Mouse (Mus musculus) E14TG2a.4 (cell line): Measurements from ENCODE around the gene Nkx3-2.

Source experiments
- H3K27me3 ChIP-seq: 2 replicates; pipeline ENCODE4 v1.6.1; 2014; ENCODE audit warnings: low read length, control low read depth; ENCODE audit not compliant: insufficient read depth
- H3K36me3 ChIP-seq: 2 replicates; pipeline ENCODE4 v1.6.1; 2014; ENCODE audit warnings: low read length, control low read depth; ENCODE audit not compliant: insufficient read depth
- H3K4me1 ChIP-seq: replicated peaks from 2 replicates; pipeline ENCODE4 v1.6.1; 2014; ENCODE audit warnings: low read depth, low read length, control low read depth
- H3K4me3 ChIP-seq: replicated peaks from 2 replicates; pipeline ENCODE4 v1.5.1; 2014; ENCODE audit warnings: mild to moderate bottlenecking, low read length
- H3K9me3 ChIP-seq: 2 replicates; pipeline ENCODE4 v1.6.1; 2014; ENCODE audit warnings: low read length, control low read depth
- CTCF ChIP-seq: conservative IDR thresholded peaks from 2 replicates; pipeline ENCODE4 v1.5.1; 2014; ENCODE audit warnings: low read length
- NANOG ChIP-seq: IDR thresholded peaks from 2 replicates; pipeline ENCODE4 v1.6.1; 2014; ENCODE audit warnings: borderline replicate concordance, low read length, mixed read lengths
- POU5F1 ChIP-seq: IDR thresholded peaks from 2 replicates; pipeline ENCODE4 v1.6.1; 2014; ENCODE audit warnings: low read length, borderline replicate concordance

Gene Nkx3-2

DNA sequence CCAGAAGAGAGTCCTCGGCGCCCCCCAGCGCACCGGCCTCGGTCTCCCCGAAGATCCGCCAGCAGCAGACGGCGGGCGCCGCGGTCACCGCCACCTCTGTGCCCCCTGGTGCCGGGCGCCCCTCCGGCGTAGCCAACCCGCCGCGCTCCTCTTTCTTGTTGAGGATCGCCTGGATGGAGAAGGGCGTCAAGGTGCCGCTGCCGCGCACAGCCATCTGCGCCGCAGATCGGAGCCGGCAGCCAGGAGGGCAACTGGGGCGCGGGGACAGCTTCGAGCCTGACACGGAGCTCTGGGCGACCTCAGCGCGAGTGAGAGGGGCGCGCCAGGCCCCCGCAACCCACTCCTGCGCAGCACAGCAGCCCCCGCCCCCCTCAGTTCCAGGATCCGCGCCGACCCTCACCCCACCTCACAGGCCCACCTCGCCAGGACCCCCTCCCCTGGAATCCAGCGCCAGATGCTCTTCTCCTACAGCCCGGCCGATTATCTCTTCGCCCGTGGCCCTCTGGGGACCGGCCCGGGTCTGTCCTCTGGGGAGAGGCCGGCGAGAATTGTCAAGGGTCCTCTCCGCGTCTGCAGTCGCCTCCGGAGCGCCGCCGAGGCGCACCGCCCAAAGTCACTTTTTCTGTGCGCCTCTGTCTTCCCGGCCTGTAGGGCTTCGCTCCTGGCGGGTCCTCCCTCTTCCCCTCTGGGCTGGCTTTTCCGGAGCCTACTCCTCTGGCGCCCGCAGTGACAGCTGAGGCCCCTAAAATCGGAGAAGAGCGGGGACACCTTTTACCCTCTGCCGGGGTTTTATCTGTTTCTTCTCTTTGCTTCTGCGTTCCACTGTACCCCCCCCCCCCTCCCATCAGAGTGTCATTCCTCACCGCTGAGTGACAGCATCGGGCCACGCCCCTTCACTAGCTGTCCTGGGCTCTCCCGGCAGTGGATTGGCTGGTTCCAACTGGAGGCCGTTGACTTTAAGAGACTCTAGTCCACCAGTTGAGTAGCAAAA, at the start of gene Nkx3-2:
Gene Nkx3-2, minus strand, starts transcription at position 771 of the 991 bp plus-strand sequence.
- Histone ChIP-seq H3K27me3 (peaks cover 91% of the 10 kb centered on the region), H3K4me1 (peaks cover 59% of the 10 kb centered on the region), H3K9me3 (no peaks in the 10 kb centered on the region), H3K4me3 (peak within 1 kb of the TSS; percentile 79), H3K36me3 (no peaks in the 10 kb centered on the region)
- TF ChIP-seq CTCF (no peak), POU5F1 (no peak), NANOG (no peak)

DNA sequence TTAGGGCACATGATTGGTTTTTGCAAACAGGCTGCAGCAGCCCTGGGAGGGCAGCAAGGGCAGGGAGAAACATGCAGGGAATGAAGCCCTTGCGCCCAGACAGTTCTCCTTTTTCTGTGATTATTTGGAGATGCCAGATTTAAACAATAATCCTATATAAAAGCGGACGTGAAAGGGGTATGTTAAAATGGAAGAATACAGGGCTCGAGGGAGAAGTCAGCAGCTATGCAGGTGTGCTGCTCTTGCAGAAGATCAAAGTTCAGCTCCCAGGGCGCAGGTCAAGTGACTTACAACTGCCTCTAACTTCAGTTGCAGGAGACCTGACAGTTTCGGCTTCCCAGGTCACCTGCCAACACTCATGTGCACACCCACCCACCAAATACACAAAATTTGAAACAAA, 48.2 kb upstream of the Nkx3-2 start:
- TF ChIP-seq CTCF (no peak), POU5F1 (no peak), NANOG (no peak)
- H3K4me3 ChIP-seq, result no peak overlapping the region
- peaks cover 87% of the 10 kb centered on the region for H3K36me3 ChIP-seq
- no peaks in the 10 kb centered on the region for H3K4me1 ChIP-seq
- no peaks in the 10 kb centered on the region for H3K9me3 ChIP-seq
- no peaks in the 10 kb centered on the region for H3K27me3 ChIP-seq

DNA sequence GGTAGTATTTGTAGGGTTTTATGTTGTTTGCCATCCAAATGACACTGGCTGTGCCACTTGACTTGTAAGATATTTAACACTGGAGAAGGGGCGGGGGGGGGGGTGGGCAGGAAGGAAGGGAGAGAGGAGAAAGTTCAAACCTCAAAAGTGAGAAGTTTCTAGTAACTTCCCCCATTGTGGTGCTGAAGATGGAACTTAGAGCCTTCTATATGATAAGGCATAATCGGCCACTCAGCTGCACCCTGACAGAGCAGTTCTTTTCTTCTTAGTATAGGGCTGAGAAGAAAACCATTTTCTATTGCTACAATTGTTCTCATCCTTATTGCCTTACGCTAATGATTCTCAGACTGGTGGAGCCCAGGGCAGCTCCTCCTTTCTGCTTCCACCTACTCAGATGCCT, 47.0 kb upstream of the Nkx3-2 start:
- H3K4me3 ChIP-seq, result no peak overlapping the region
- no peak for TF ChIP-seq CTCF
- no peak for TF ChIP-seq NANOG
- no peak for TF ChIP-seq POU5F1
- no peaks in the 10 kb centered on the region for H3K27me3 ChIP-seq
- H3K9me3 ChIP-seq, result no peaks in the 10 kb centered on the region
- H3K36me3 ChIP-seq, result peaks cover 87% of the 10 kb centered on the region
- H3K4me1 ChIP-seq, result no peaks in the 10 kb centered on the region

DNA sequence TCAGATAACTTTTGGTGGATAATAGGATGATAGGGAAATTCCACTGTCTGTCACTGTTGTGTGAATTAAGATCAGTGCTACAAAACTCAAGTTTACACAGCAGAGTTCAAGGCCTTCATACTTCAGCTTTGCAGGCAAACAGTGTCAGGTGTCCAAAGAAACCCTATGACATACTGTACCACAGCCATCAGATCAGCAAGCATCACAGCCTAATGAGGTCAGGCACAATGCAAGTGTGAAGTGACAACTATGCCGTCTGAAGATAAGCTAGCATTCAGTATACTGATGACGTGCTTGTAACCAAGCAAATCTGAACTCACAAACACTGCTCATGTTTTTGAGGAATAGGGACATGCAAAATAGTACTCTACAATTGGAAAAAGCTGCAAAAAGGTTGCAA, 43.1 kb upstream of the Nkx3-2 start:
- no peak overlapping the region for H3K4me3 ChIP-seq
- H3K4me1 ChIP-seq, result no peaks in the 10 kb centered on the region

DNA sequence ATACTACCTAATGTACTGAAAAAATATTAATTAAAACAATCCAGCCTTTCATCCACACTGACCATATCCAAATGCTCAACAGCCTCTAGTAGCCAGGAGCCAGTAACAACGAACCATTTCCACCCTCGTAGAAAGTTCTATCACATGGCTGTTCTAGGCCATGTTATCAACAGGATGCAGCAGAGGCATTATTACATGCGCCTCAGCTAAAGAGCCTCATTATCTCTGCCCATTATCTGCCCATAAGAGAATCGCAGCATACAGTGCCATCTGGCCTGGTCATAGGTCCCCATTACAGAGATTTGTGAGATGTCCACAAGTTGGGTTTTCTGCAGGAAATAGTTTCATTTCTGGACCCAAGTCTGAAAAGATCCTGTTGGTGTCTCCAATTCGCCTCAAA, 41.9 kb upstream of the Nkx3-2 start:
- TF ChIP-seq CTCF (no peak), POU5F1 (no peak), NANOG (no peak)
- H3K9me3 ChIP-seq, result no peaks in the 10 kb centered on the region
- no peaks in the 10 kb centered on the region for H3K4me1 ChIP-seq
- H3K36me3 ChIP-seq, result peaks cover 75% of the 10 kb centered on the region
- no peak overlapping the region for H3K4me3 ChIP-seq
- H3K27me3 ChIP-seq, result no peaks in the 10 kb centered on the region

More for the DNA sequence above, 43.1 kb upstream of the Nkx3-2 start:
- no peaks in the 10 kb centered on the region for H3K9me3 ChIP-seq
- peaks cover 79% of the 10 kb centered on the region for H3K36me3 ChIP-seq
- H3K27me3 ChIP-seq, result no peaks in the 10 kb centered on the region
- TF ChIP-seq NANOG (no peak), POU5F1 (no peak), CTCF (no peak)

DNA sequence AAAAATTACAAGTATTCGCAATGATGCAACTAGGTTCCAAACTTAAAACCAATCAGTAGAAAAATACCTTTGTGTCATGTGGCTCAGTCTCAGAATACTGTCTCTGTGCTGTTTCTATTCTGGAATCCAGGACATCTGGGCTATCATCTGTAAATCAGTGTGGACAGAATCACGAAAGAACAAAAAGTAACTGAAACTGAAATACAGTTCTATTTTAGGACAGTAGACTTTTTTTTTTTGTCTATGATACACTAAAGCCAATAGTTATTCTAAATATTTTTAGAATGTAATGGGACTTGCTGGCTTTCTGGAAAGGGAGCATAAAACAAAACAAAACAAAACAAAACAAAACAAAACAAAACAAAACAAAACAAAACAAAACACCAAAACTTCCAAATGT, 40.8 kb upstream of the Nkx3-2 start:
- no peaks in the 10 kb centered on the region for H3K9me3 ChIP-seq
- H3K36me3 ChIP-seq, result peaks cover 76% of the 10 kb centered on the region
- H3K27me3 ChIP-seq, result no peaks in the 10 kb centered on the region
- H3K4me1 ChIP-seq, result no peaks in the 10 kb centered on the region
- TF ChIP-seq POU5F1 (no peak), CTCF (no peak), NANOG (no peak)
- no peak overlapping the region for H3K4me3 ChIP-seq

DNA sequence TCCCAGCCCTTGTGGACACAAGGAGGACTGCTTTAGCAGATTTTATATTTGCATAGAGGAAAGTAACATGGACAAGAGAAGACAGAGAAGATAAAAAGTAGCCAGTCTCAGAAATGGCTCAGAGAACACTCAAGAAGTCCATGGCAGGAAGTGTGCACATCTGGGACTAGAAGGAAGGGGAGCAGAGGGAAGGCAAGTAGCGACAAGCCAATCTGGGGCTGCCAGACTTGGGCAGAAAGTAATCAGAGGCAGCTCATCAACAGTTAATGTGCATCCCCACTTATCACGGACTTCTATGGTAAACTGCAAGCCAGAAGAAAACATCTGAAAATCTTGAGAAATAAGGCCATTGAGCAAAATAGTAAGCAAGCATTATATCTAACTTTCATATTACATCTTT, 40.3 kb upstream of the Nkx3-2 start:
- TF ChIP-seq NANOG, result no peak
- TF ChIP-seq POU5F1, result no peak
- no peak for TF ChIP-seq CTCF
- Histone ChIP-seq H3K27me3 (no peaks in the 10 kb centered on the region), H3K4me3 (no peak overlapping the region), H3K9me3 (no peaks in the 10 kb centered on the region), H3K4me1 (no peaks in the 10 kb centered on the region), H3K36me3 (peaks cover 76% of the 10 kb centered on the region)

DNA sequence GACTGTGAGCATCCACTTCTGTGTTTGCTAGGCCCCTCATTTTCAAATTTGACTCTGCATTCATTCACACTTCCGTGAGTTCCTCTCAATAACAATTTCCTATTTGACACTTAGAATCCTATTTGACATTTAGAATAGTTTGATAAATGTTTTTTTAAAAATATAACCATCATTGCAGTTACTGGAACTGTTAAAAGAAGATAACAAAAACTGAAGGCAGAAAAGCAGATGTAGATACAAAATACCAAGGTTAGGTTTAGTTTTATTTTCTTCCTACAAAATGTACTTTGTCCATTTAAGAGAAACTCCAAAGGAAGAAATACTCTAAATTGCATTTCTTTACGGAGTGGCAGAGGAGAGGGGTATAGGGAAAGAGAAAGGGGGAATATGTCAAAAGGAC, 37.3 kb upstream of the Nkx3-2 start:
- Histone ChIP-seq H3K36me3 (peaks cover 72% of the 10 kb centered on the region), H3K4me3 (no peak overlapping the region)
- no peak for TF ChIP-seq POU5F1

More for the DNA sequence above, 37.3 kb upstream of the Nkx3-2 start:
- Histone ChIP-seq H3K27me3 (no peaks in the 10 kb centered on the region), H3K4me1 (no peaks in the 10 kb centered on the region), H3K9me3 (no peaks in the 10 kb centered on the region)
